Mouse (Mus musculus) ES-Bruce4 (cell line): ENCODE measurements at regions not wholly inside any gene's neighbourhood (a gene's known extent, or its start where the extent isn't known, plus 50 kb on each side); places are given as distances from the start of the nearest gene placed in this dataset.

Source experiments
- H3K27ac ChIP-seq: 2 replicates; pipeline ENCODE4 v1.5.1; 2012; ENCODE audit warnings: low read length, inconsistent platforms; ENCODE audit not compliant: insufficient read depth
- H3K27me3 ChIP-seq: 2 replicates; pipeline ENCODE4 v1.6.1; 2012; ENCODE audit warnings: mild to moderate bottlenecking, low read length, inconsistent platforms; ENCODE audit not compliant: control insufficient read depth, poor library complexity, insufficient read depth, severe bottlenecking
- H3K36me3 ChIP-seq: 2 replicates; pipeline ENCODE4 v1.6.1; 2012; ENCODE audit warnings: inconsistent platforms, mild to moderate bottlenecking, low read length, moderate library complexity; ENCODE audit not compliant: control insufficient read depth, poor library complexity, insufficient read depth, severe bottlenecking
- H3K4me1 ChIP-seq: one replicate; pipeline ENCODE4 v1.8.1; 2011; ENCODE audit warnings: low read length; ENCODE audit not compliant: control insufficient read depth, insufficient read depth
- H3K4me3 ChIP-seq: 2 replicates; pipeline ENCODE4 v1.5.1; 2011; ENCODE audit warnings: low read depth, mild to moderate bottlenecking, low read length
- H3K9ac ChIP-seq: 2 replicates; pipeline ENCODE4 v1.6.1; 2012; ENCODE audit warnings: low read depth, mild to moderate bottlenecking, inconsistent platforms; ENCODE audit not compliant: poor library complexity, severe bottlenecking
- H3K9me3 ChIP-seq: replicated peaks from 2 replicates; pipeline ENCODE4 v1.6.1; 2012; ENCODE audit warnings: mild to moderate bottlenecking, low read length, inconsistent platforms; ENCODE audit not compliant: control insufficient read depth, poor library complexity, insufficient read depth, severe bottlenecking
- CTCF ChIP-seq: IDR thresholded peaks from one replicate; pipeline ENCODE4 v1.8.1; 2011; ENCODE audit warnings: low read depth, low read length
- EP300 ChIP-seq: IDR thresholded peaks from 2 replicates; pipeline ENCODE4 v1.6.1; 2011; ENCODE audit warnings: low read depth, low read length; ENCODE audit not compliant: insufficient read depth
- POLR2A ChIP-seq: IDR thresholded peaks from one replicate; pipeline ENCODE4 v1.8.1; 2011; ENCODE audit warnings: low read length; ENCODE audit not compliant: insufficient read depth

GRCm38 (mm10) chr9:69814432-69814831, 53.7 kb upstream of the Foxb1 start:
- TF ChIP-seq CTCF, result no peak
- no peak for TF ChIP-seq POLR2A
- no peak for TF ChIP-seq EP300
- no peak overlapping the region for H3K4me3 ChIP-seq

DNA sequence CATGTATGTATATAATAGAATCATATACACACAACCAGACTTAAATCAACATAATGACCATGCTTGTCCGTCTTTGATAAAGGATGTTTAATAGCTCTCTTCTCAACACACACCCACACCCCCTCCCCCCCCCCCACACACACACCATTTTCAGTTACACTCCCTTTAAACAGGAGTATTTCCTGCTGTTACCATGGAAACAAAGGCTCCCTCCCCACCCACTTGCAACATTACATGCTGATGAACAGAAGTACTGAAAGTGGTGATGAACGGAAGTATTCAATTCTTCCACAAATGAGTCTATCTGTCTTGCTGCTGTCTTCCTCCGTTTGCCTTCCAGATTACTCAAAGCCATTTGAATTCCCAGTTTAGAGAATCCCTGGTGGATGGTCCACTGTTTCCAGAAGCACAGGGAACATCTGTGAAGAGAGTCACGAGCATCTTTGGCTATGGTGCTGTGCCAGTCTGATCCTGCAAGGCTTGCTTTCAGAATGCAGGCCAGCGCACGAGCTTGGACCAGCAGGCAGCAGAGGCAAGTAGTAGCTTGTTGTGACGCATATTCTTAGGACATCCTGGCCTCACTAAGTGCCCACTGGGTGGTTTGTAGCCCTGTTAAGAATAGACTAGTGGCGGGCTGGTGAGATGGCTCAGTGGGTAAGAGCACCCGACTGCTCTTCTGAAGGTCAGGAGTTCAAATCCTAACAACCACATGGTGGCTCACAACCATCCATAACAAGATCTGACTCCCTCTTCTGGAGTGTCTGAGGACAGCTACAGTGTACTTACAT, 62.6 kb upstream of the Foxb1 start:
- Histone ChIP-seq H3K27ac (no peak overlapping the region), H3K9ac (no peak overlapping the region), H3K36me3 (no peaks in the 10 kb centered on the region), H3K27me3 (no peaks in the 10 kb centered on the region), H3K9me3 (no peaks in the 10 kb centered on the region), H3K4me3 (no peak overlapping the region), H3K4me1 (no peaks in the 10 kb centered on the region)
- TF ChIP-seq POLR2A, result no peak
- TF ChIP-seq CTCF, result no peak
- no peak for TF ChIP-seq EP300

More at GRCm38 (mm10) chr9:69814432-69814831, 53.7 kb upstream of the Foxb1 start:
- no peaks in the 10 kb centered on the region for H3K27me3 ChIP-seq
- H3K9me3 ChIP-seq, result no peaks in the 10 kb centered on the region
- no peak overlapping the region for H3K27ac ChIP-seq
- H3K36me3 ChIP-seq, result no peaks in the 10 kb centered on the region
- no peaks in the 10 kb centered on the region for H3K4me1 ChIP-seq
- no peak overlapping the region for H3K9ac ChIP-seq

- Histone ChIP-seq H3K9ac (no peak overlapping the region), H3K27ac (no peak overlapping the region), H3K4me1 (no peaks in the 10 kb centered on the region), H3K27me3 (no peaks in the 10 kb centered on the region), H3K9me3 (no peaks in the 10 kb centered on the region), H3K36me3 (no peaks in the 10 kb centered on the region), H3K4me3 (no peak overlapping the region)
- TF ChIP-seq POLR2A (no peak), EP300 (no peak), CTCF (no peak)
Observed at GRCm38 (mm10) chr9:69828428-69828827, 67.7 kb upstream of the Foxb1 start.

- Histone ChIP-seq H3K36me3 (no peaks in the 10 kb centered on the region), H3K4me1 (no peaks in the 10 kb centered on the region), H3K4me3 (no peak overlapping the region), H3K27ac (no peak overlapping the region), H3K9me3 (no peaks in the 10 kb centered on the region), H3K27me3 (no peaks in the 10 kb centered on the region), H3K9ac (no peak overlapping the region)
- TF ChIP-seq POLR2A (no peak), EP300 (no peak), CTCF (no peak)
Observed at GRCm38 (mm10) chr9:69835396-69835795, 74.7 kb upstream of the Foxb1 start.

DNA sequence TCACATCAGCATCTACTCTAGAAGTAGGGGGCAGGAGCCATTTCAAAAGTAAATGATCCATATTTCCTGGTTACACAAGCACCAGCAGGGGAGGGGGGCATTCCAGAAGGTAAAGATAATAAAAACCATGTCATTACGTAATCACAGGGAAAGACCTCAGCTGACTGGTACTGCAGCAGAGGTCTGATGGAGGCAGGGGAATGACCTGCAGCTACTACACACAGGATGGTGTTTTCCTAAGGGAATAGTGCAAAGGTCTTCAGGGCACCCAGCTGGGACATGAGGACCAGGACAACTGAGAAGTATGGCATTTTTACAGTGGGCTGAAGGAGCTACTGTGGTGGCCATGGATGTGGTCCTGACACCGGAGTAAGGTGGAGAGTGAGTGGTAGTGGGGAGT, 78.5 kb upstream of the Foxb1 start:
- Histone ChIP-seq H3K4me3 (no peak overlapping the region), H3K4me1 (no peaks in the 10 kb centered on the region), H3K9ac (no peak overlapping the region), H3K27me3 (no peaks in the 10 kb centered on the region), H3K36me3 (no peaks in the 10 kb centered on the region), H3K9me3 (no peaks in the 10 kb centered on the region), H3K27ac (no peak overlapping the region)
- TF ChIP-seq POLR2A (no peak), EP300 (no peak), CTCF (no peak)

DNA sequence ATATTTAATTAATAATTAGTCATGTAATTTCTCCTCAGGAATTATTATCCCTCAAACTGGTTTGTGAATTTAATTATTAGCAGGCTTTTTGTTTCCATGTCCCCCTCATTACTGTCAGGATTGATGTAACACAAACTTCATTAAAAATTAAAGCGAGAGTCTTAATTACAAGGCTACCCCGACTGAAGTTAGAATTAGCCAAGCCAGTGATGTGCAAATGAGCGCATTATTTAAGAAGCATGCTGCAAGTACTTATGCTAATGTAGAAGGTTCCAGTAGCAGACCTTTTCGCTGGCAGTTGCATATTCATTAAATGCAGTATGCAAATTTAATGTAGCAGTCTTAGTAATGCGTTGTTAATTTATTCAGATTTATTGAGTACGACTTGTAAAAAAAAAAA, 84.0 kb upstream of the Foxb1 start:
- peaks cover 3% of the 10 kb centered on the region for H3K9me3 ChIP-seq
- H3K9ac ChIP-seq, result no peak overlapping the region
- no peak overlapping the region for H3K27ac ChIP-seq
- no peak overlapping the region for H3K4me3 ChIP-seq
- no peaks in the 10 kb centered on the region for H3K4me1 ChIP-seq
- H3K27me3 ChIP-seq, result no peaks in the 10 kb centered on the region; the same call in none of the 2 replicates
- no peaks in the 10 kb centered on the region for H3K36me3 ChIP-seq
- no peak for TF ChIP-seq EP300
